Mouse (Mus musculus) forebrain, embryonic 14.5 days (tissue): ENCODE measurements around the gene Kmt2e. TPM values are rescaled to one million over a fixed set of nuclear protein-coding genes. Genes with fewer than 3 reads are reported as not detected.

ENCODE experiments used
- ATAC-seq: fragments of 200-750 bp; cut with Nextera tagmentation; 2 replicates; pipeline ENCODE4 v1.8.0; 2017; ENCODE audit warnings: mild to moderate bottlenecking, moderate library complexity
- DNase-seq: peaks from one replicate; pipeline ENCODE4 v3.0.0-alpha.2; 2015; ENCODE audit warnings: low spot score
- H3K27ac ChIP-seq: fragments of 300-500 bp; sonication (generic); 2 replicates; pipeline ENCODE4 v1.5.1; 2014; ENCODE audit warnings: low read depth, mild to moderate bottlenecking, control low read depth, low read length, moderate library complexity
- H3K27me3 ChIP-seq: fragments of 300-500 bp; sonication (generic); replicated peaks from 2 replicates; pipeline ENCODE4 v1.6.1; 2014; ENCODE audit warnings: low read length, control low read depth, mixed read lengths; ENCODE audit not compliant: control insufficient read depth, insufficient read depth
- H3K36me3 ChIP-seq: fragments of 300-500 bp; sonication (generic); 2 replicates; pipeline ENCODE4 v1.6.1; 2014; ENCODE audit warnings: low read length, control low read depth; ENCODE audit not compliant: control insufficient read depth, insufficient read depth
- H3K4me1 ChIP-seq: fragments of 300-500 bp; sonication (generic); 2 replicates; pipeline ENCODE4 v1.6.1; 2014; ENCODE audit warnings: antibody characterized with exemption, low read length, control low read depth; ENCODE audit not compliant: control insufficient read depth, insufficient read depth
- H3K4me2 ChIP-seq: fragments of 300-500 bp; sonication (generic); 2 replicates; pipeline ENCODE4 v1.6.1; 2014; ENCODE audit warnings: mild to moderate bottlenecking, control low read depth, low read length
- H3K4me3 ChIP-seq: fragments of 300-500 bp; sonication (generic); 2 replicates; pipeline ENCODE4 v1.5.1; 2014; ENCODE audit warnings: low read depth, low read length, control low read depth
- H3K9ac ChIP-seq: fragments of 300-500 bp; sonication (generic); 2 replicates; pipeline ENCODE4 v1.6.1; 2014; ENCODE audit warnings: mild to moderate bottlenecking, low read length, control low read depth, moderate library complexity
- H3K9me3 ChIP-seq: fragments of 300-500 bp; sonication (generic); replicated peaks from 2 replicates; pipeline ENCODE4 v1.6.1; 2016; ENCODE audit warnings: low read length, control low read depth, mixed read lengths; ENCODE audit not compliant: control insufficient read depth
- WGBS: fragments of 180-500 bp; shearing (Covaris S2); extraction: QIAGEN DNeasy Blood & Tissue Kit; methylation state at CpG from one replicate; pipeline ENCODE4 v1.1.7; 2014; 5-methylcytosine and 5-hydroxymethylcytosine counted together
- polyA plus RNA-seq: library from polyadenylated mRNA; unstranded; fragments of >200 nt; fragmentation: Nextera tagmentation; extraction: Ambion mirVana; gene quantifications from 2 replicates; pipeline ENCODE4 v1.2.1, GENCODE M21; 2014

Kmt2e gene
- polyA plus RNA-seq, 1 experiment from 2014 or later = 131 TPM

DNA sequence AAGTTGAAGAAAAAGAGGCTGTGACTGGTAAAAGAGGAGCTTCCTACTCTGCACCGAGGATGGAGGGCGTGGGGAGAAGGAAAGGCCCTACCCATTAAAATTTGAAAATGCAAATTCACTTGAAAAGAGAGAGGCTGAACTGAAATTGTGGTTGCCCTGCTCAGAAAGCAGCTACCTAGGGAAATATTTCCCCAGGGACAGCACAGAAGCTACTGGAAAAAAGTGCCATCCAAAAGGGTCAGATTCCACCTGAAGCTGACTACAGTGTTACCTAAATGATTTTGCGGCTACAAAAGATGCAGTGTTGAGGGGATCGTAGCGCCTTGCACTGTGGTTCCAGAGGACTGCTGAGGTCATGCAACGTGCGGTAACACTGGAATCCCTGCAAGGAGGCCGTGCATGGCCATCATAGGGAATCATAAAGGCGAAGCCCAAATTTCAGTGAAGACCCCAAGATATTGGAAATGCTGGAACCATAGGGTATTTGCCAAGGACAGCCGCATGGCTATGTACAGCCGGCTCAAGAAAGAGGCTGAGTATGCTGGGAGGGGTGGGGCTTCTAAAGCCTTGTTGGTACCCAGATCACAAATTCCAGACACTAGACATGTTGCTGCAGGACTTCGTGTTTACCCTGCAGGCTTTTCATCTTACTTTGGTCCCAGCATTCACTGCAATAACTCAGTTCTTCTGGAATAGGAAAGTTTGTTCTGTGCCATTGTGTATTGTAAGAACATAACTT, 28.4 kb upstream of the Kmt2e start:
- 93% methylated on average over 12 of the region's 12 CpGs for WGBS

DNA sequence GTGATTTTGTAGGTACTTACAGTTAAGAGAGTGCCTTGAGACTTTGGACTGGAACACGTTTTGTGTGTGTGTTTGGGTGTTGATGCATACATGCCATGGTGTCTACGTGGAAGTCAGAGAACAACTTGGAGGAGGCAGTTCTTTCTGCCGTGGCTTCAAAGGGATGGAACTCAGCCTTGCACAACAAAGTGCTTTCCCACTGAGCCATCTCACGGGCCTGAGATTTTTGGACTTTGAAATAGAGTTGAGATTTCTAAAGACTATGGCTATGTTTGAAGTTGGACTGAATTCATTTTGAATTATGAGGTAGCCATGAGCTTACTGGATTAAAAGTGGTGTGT, 27.9 kb upstream of the Kmt2e start:
- DNase-seq = no peak
- Histone ChIP-seq H3K4me1 (no peaks in the 10 kb centered on the region), H3K9me3 (no peaks in the 10 kb centered on the region), H3K4me2 (no peak overlapping the region), H3K36me3 (peaks cover 31% of the 10 kb centered on the region), H3K4me3 (no peak overlapping the region), H3K27ac (no peak overlapping the region), H3K27me3 (no peaks in the 10 kb centered on the region), H3K9ac (no peak overlapping the region)
- ATAC-seq = no peak
- 80% methylated on average over 4 of the region's 4 CpGs for WGBS

More for the DNA sequence above, 28.4 kb upstream of the Kmt2e start:
- Histone ChIP-seq H3K27me3 (no peaks in the 10 kb centered on the region), H3K27ac (no peak overlapping the region), H3K9ac (no peak overlapping the region), H3K4me2 (no peak overlapping the region), H3K36me3 (peaks cover 32% of the 10 kb centered on the region), H3K9me3 (no peaks in the 10 kb centered on the region), H3K4me1 (no peaks in the 10 kb centered on the region), H3K4me3 (no peak overlapping the region)
- ATAC-seq = no peak
- no peak for DNase-seq

- ATAC-seq (no peak), DNase-seq (no peak)
- Histone ChIP-seq H3K27me3 (no peaks in the 10 kb centered on the region), H3K4me1 (peaks cover 3% of the 10 kb centered on the region; the same call in 1 of the 2 replicates), H3K4me3 (no peak overlapping the region), H3K9ac (no peak overlapping the region), H3K4me2 (no peak overlapping the region), H3K9me3 (no peaks in the 10 kb centered on the region), H3K36me3 (peaks cover 37% of the 10 kb centered on the region), H3K27ac (no peak overlapping the region)
- 64% methylated on average over 5 of the region's 5 CpGs for WGBS
Observed at GRCm38 (mm10) chr5:23408106-23408505, 26.1 kb upstream of the Kmt2e start.

- no peak overlapping the region for H3K4me3 ChIP-seq
- H3K9ac ChIP-seq = no peak overlapping the region
- H3K27me3 ChIP-seq = no peaks in the 10 kb centered on the region
- peaks cover 23% of the 10 kb centered on the region for H3K4me1 ChIP-seq
- no peak overlapping the region for H3K4me2 ChIP-seq
- H3K36me3 ChIP-seq = peaks cover 35% of the 10 kb centered on the region
- DNase-seq (no peak), ATAC-seq (no peak)
- no peaks in the 10 kb centered on the region for H3K9me3 ChIP-seq
- no peak overlapping the region for H3K27ac ChIP-seq
- 77% methylated on average over 9 of the region's 9 CpGs for WGBS
Observed at GRCm38 (mm10) chr5:23410040-23410717, 24.1 kb upstream of the Kmt2e start.

- no peak overlapping the region for H3K4me2 ChIP-seq
- no peak for ATAC-seq
- DNase-seq = no peak
- H3K4me3 ChIP-seq = no peak overlapping the region
- WGBS = 71% methylated on average over 2 of the region's 2 CpGs
- H3K9me3 ChIP-seq = no peaks in the 10 kb centered on the region
- no peak overlapping the region for H3K9ac ChIP-seq
- H3K36me3 ChIP-seq = peaks cover 33% of the 10 kb centered on the region
- H3K27me3 ChIP-seq = no peaks in the 10 kb centered on the region
- H3K27ac ChIP-seq = no peak overlapping the region
- peaks cover 28% of the 10 kb centered on the region for H3K4me1 ChIP-seq
Observed at GRCm38 (mm10) chr5:23410718-23411101, 23.5 kb upstream of the Kmt2e start.

DNA sequence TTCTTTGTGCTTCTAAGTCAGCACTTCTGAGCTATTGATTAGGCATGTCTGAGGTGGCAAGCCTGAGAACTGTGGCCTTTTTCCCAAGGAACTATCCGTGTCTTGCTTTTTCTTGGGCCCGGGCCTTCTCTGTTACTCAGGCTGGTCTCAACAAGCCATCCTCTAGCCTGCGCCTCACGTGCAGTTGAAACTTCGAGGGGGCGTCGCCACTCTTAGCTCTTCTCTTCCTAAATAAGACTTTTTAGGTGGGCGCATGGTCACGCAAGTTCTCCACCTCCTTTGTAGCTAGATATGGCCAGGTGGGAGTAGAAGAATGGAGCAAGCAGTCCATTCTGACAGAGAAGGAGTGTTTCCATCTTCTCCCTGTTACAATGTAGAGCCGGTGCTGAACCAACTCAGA, 22.6 kb upstream of the Kmt2e start:
- Histone ChIP-seq H3K4me3 (no peak overlapping the region), H3K9ac (no peak overlapping the region), H3K27ac (no peak overlapping the region), H3K36me3 (peaks cover 29% of the 10 kb centered on the region), H3K4me2 (no peak overlapping the region), H3K4me1 (peaks cover 35% of the 10 kb centered on the region), H3K9me3 (no peaks in the 10 kb centered on the region), H3K27me3 (no peaks in the 10 kb centered on the region)
- no peak for DNase-seq
- WGBS = 92% methylated on average over 10 of the region's 10 CpGs
- no peak for ATAC-seq

DNA sequence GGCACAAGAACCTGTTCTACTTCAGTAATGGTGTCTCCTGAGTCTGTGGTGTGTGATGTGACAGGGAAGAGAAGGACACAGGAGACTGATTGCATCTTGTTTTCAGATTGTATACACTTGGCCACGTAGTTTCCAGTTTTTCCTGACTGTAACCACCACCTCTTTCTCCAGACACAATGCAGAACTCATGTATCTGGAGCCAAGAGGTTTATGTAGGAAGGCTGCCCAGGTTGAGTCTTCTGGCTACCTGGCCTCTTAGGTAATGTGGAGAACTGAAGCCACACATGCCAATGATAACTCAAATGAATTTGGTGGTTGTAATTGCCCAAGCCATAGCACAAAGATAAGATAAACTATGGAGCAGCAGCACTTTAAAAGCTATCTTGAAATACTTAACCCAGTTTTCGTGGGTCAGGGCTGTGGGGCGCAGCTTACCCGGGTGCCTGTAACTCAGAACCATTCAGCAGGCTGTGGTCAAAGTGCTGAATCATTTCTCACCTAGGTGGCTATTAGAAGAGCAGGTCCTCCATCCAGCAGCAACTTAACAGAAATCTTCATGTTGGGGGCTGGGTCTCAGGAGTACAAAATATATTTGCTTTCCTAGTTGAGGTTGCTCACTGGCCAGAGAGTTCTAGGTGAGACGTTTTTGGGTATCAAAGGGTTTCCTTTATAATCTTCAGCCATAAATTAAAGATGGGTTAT, 21.8 kb upstream of the Kmt2e start:
- H3K9ac ChIP-seq = no peak overlapping the region
- DNase-seq = no peak
- H3K9me3 ChIP-seq = no peaks in the 10 kb centered on the region
- no peaks in the 10 kb centered on the region for H3K27me3 ChIP-seq
- peaks cover 33% of the 10 kb centered on the region for H3K36me3 ChIP-seq
- H3K4me1 ChIP-seq = peaks cover 38% of the 10 kb centered on the region
- no peak overlapping the region for H3K4me2 ChIP-seq
- H3K4me3 ChIP-seq = no peak overlapping the region
- 86% methylated on average over 5 of the region's 5 CpGs for WGBS
- H3K27ac ChIP-seq = no peak overlapping the region
- ATAC-seq = no peak

- Histone ChIP-seq H3K27me3 (no peaks in the 10 kb centered on the region), H3K36me3 (peaks cover 33% of the 10 kb centered on the region), H3K9ac (no peak overlapping the region), H3K4me3 (no peak overlapping the region), H3K4me2 (no peak overlapping the region), H3K9me3 (no peaks in the 10 kb centered on the region), H3K27ac (no peak overlapping the region), H3K4me1 (peaks cover 43% of the 10 kb centered on the region)
- DNase-seq (no peak), ATAC-seq (no peak)
- WGBS = 26% methylated on average over 4 of the region's 4 CpGs
Observed at GRCm38 (mm10) chr5:23413058-23413457, 21.2 kb upstream of the Kmt2e start.
